Mouse (Mus musculus): Measurements from ENCODE around the gene Dpp6. TPM values are rescaled to one million over a fixed set of nuclear protein-coding genes. Genes with fewer than 3 reads are reported as not detected.

The Dpp6 gene
- polyA plus RNA-seq, 1 experiment = 0.01 TPM

- H3K4me3 ChIP-seq (ENCODE audit: insufficient read depth, poor library complexity, severe bottlenecking) = no peak overlapping the region
- TF ChIP-seq CEBPB (IDR thresholded peaks at IDR 0.05; ENCODE audit: low read depth) (no peak), MYOD1 (IDR thresholded peaks at IDR 0.05; ENCODE audit: control insufficient read depth, insufficient read length, low read depth) (peak; percentile 8)
- H3K27me3 ChIP-seq (ENCODE audit: control insufficient read depth, insufficient read depth, insufficient read length) = no peaks in the 10 kb centered on the region
- H3K79me2 ChIP-seq (ENCODE audit: control insufficient read depth, insufficient read depth) = no peaks in the 10 kb centered on the region
- H3ac ChIP-seq (ENCODE audit: control insufficient read depth, insufficient read length, low read depth) = no peak overlapping the region
- H3K36me3 ChIP-seq (ENCODE audit: control insufficient read depth, insufficient read depth) = no peaks in the 10 kb centered on the region
- H3K79me3 ChIP-seq (ENCODE audit: low read depth) = no peaks in the 10 kb centered on the region
Observed at GRCm38 (mm10) chr5:27413023-27413422, 596.0 kb downstream of the Dpp6 start.

- Histone ChIP-seq H3K27me3 (ENCODE audit: control insufficient read depth, insufficient read depth, insufficient read length) (no peaks in the 10 kb centered on the region), H3ac (ENCODE audit: control insufficient read depth, insufficient read length, low read depth) (no peak overlapping the region), H3K79me3 (ENCODE audit: low read depth) (no peaks in the 10 kb centered on the region), H3K79me2 (ENCODE audit: control insufficient read depth, insufficient read depth) (no peaks in the 10 kb centered on the region), H3K36me3 (ENCODE audit: control insufficient read depth, insufficient read depth) (no peaks in the 10 kb centered on the region), H3K4me3 (ENCODE audit: insufficient read depth, poor library complexity, severe bottlenecking) (no peak overlapping the region)
- TF ChIP-seq FOSL1 (IDR thresholded peaks at IDR 0.05; ENCODE audit: insufficient read depth, low read length, poor library complexity, severe bottlenecking) (no peak), MYOG (IDR thresholded peaks at IDR 0.05; ENCODE audit: control insufficient read depth, extremely low read depth, insufficient read length) (no peak), CTCF (IDR thresholded peaks at IDR 0.05; ENCODE audit: control insufficient read depth, insufficient read depth, insufficient read length) (no peak), MYOD1 (IDR thresholded peaks at IDR 0.05; ENCODE audit: control insufficient read depth, insufficient read length, low read depth) (no peak), MAX (IDR thresholded peaks at IDR 0.05) (no peak), CEBPB (IDR thresholded peaks at IDR 0.05; ENCODE audit: low read depth) (no peak), USF1 (IDR thresholded peaks at IDR 0.05; ENCODE audit: low read depth) (no peak)
Observed at GRCm38 (mm10) chr5:27415518-27415917, 598.5 kb downstream of the Dpp6 start.

GRCm38 (mm10) chr5:27416571-27416970 is 599.6 kb downstream of the Dpp6 start:
- no peak overlapping the region for H3ac ChIP-seq (ENCODE audit: control insufficient read depth, insufficient read length, low read depth)
- H3K27me3 ChIP-seq (ENCODE audit: control insufficient read depth, insufficient read depth, insufficient read length) = no peaks in the 10 kb centered on the region
- no peak overlapping the region for H3K4me3 ChIP-seq (ENCODE audit: insufficient read depth, poor library complexity, severe bottlenecking)
- H3K79me2 ChIP-seq (ENCODE audit: control insufficient read depth, insufficient read depth) = no peaks in the 10 kb centered on the region
- no peaks in the 10 kb centered on the region for H3K36me3 ChIP-seq (ENCODE audit: control insufficient read depth, insufficient read depth)
- no peaks in the 10 kb centered on the region for H3K79me3 ChIP-seq (ENCODE audit: low read depth)
- TF ChIP-seq FOSL1 (IDR thresholded peaks at IDR 0.05; ENCODE audit: insufficient read depth, low read length, poor library complexity, severe bottlenecking) (no peak), USF1 (IDR thresholded peaks at IDR 0.05; ENCODE audit: low read depth) (no peak), CEBPB (IDR thresholded peaks at IDR 0.05; ENCODE audit: low read depth) (no peak), MAX (IDR thresholded peaks at IDR 0.05) (no peak), MYOG (IDR thresholded peaks at IDR 0.05; ENCODE audit: control insufficient read depth, extremely low read depth, insufficient read length) (no peak), CTCF (IDR thresholded peaks at IDR 0.05; ENCODE audit: control insufficient read depth, insufficient read depth, insufficient read length) (no peak), MYOD1 (IDR thresholded peaks at IDR 0.05; ENCODE audit: control insufficient read depth, insufficient read length, low read depth) (no peak)

GRCm38 (mm10) chr5:27417398-27417797 is 600.4 kb downstream of the Dpp6 start:
- no peak for TF ChIP-seq MYOG (IDR thresholded peaks at IDR 0.05; ENCODE audit: control insufficient read depth, extremely low read depth, insufficient read length)
- no peak for TF ChIP-seq USF1 (IDR thresholded peaks at IDR 0.05; ENCODE audit: low read depth)
- no peak for TF ChIP-seq MAX (IDR thresholded peaks at IDR 0.05)
- no peak for TF ChIP-seq MYOD1 (IDR thresholded peaks at IDR 0.05; ENCODE audit: control insufficient read depth, insufficient read length, low read depth)
- no peak for TF ChIP-seq CTCF (IDR thresholded peaks at IDR 0.05; ENCODE audit: control insufficient read depth, insufficient read depth, insufficient read length)
- TF ChIP-seq FOSL1 (IDR thresholded peaks at IDR 0.05; ENCODE audit: insufficient read depth, low read length, poor library complexity, severe bottlenecking) = no peak
- no peak for TF ChIP-seq CEBPB (IDR thresholded peaks at IDR 0.05; ENCODE audit: low read depth)

GRCm38 (mm10) chr5:27418856-27419255 is 601.9 kb downstream of the Dpp6 start:
- Histone ChIP-seq H3K4me3 (ENCODE audit: insufficient read depth, poor library complexity, severe bottlenecking) (no peak overlapping the region), H3K36me3 (ENCODE audit: control insufficient read depth, insufficient read depth) (no peaks in the 10 kb centered on the region), H3K79me3 (ENCODE audit: low read depth) (no peaks in the 10 kb centered on the region), H3K79me2 (ENCODE audit: control insufficient read depth, insufficient read depth) (no peaks in the 10 kb centered on the region), H3K27me3 (ENCODE audit: control insufficient read depth, insufficient read depth, insufficient read length) (no peaks in the 10 kb centered on the region), H3ac (ENCODE audit: control insufficient read depth, insufficient read length, low read depth) (no peak overlapping the region)
- TF ChIP-seq MAX (IDR thresholded peaks at IDR 0.05) (no peak), MYOD1 (IDR thresholded peaks at IDR 0.05; ENCODE audit: control insufficient read depth, insufficient read length, low read depth) (no peak), USF1 (IDR thresholded peaks at IDR 0.05; ENCODE audit: low read depth) (no peak), FOSL1 (IDR thresholded peaks at IDR 0.05; ENCODE audit: insufficient read depth, low read length, poor library complexity, severe bottlenecking) (no peak), CEBPB (IDR thresholded peaks at IDR 0.05; ENCODE audit: low read depth) (no peak), CTCF (IDR thresholded peaks at IDR 0.05; ENCODE audit: control insufficient read depth, insufficient read depth, insufficient read length) (no peak), MYOG (IDR thresholded peaks at IDR 0.05; ENCODE audit: control insufficient read depth, extremely low read depth, insufficient read length) (no peak)

More at GRCm38 (mm10) chr5:27417398-27417797, 600.4 kb downstream of the Dpp6 start:
- H3ac ChIP-seq (ENCODE audit: control insufficient read depth, insufficient read length, low read depth) = no peak overlapping the region
- no peaks in the 10 kb centered on the region for H3K79me2 ChIP-seq (ENCODE audit: control insufficient read depth, insufficient read depth)
- H3K4me3 ChIP-seq (ENCODE audit: insufficient read depth, poor library complexity, severe bottlenecking) = no peak overlapping the region
- no peaks in the 10 kb centered on the region for H3K79me3 ChIP-seq (ENCODE audit: low read depth)
- H3K36me3 ChIP-seq (ENCODE audit: control insufficient read depth, insufficient read depth) = no peaks in the 10 kb centered on the region
- no peaks in the 10 kb centered on the region for H3K27me3 ChIP-seq (ENCODE audit: control insufficient read depth, insufficient read depth, insufficient read length)

GRCm38 (mm10) chr5:27421090-27421635 is 604.2 kb downstream of the Dpp6 start:
- no peak overlapping the region for H3K4me3 ChIP-seq (ENCODE audit: insufficient read depth, poor library complexity, severe bottlenecking)
- TF ChIP-seq MAX (IDR thresholded peaks at IDR 0.05) = no peak
- TF ChIP-seq MYOD1 (IDR thresholded peaks at IDR 0.05; ENCODE audit: control insufficient read depth, insufficient read length, low read depth) = no peak
- TF ChIP-seq MYOG (IDR thresholded peaks at IDR 0.05; ENCODE audit: control insufficient read depth, extremely low read depth, insufficient read length) = no peak
- no peak for TF ChIP-seq CEBPB (IDR thresholded peaks at IDR 0.05; ENCODE audit: low read depth)
- TF ChIP-seq USF1 (IDR thresholded peaks at IDR 0.05; ENCODE audit: low read depth) = no peak
- no peak for TF ChIP-seq CTCF (IDR thresholded peaks at IDR 0.05; ENCODE audit: control insufficient read depth, insufficient read depth, insufficient read length)
- no peak for TF ChIP-seq FOSL1 (IDR thresholded peaks at IDR 0.05; ENCODE audit: insufficient read depth, low read length, poor library complexity, severe bottlenecking)
- no peaks in the 10 kb centered on the region for H3K79me3 ChIP-seq (ENCODE audit: low read depth)
- no peaks in the 10 kb centered on the region for H3K36me3 ChIP-seq (ENCODE audit: control insufficient read depth, insufficient read depth)
- no peaks in the 10 kb centered on the region for H3K27me3 ChIP-seq (ENCODE audit: control insufficient read depth, insufficient read depth, insufficient read length)
- H3K79me2 ChIP-seq (ENCODE audit: control insufficient read depth, insufficient read depth) = no peaks in the 10 kb centered on the region
- H3ac ChIP-seq (ENCODE audit: control insufficient read depth, insufficient read length, low read depth) = no peak overlapping the region

All from C2C12 (cell line).